Mouse (Mus musculus) forebrain, embryonic 10.5 days (tissue): ENCODE measurements at regions not wholly inside any gene's neighbourhood (a gene's known extent, or its start where the extent isn't known, plus 50 kb on each side); places are given as distances from the start of the nearest gene placed in this dataset.
"Not testable (repeated sequence)": the region's sequence is repeated elsewhere in the genome, so short reads cannot be mapped to it uniquely, and the experiment has no call there.

Experiments
- DNase-seq: peaks from one replicate; pipeline ENCODE4 v3.0.0-alpha.2; 2017; ENCODE audit warnings: low spot score; ENCODE audit errors: extremely low spot score
- H3K27ac ChIP-seq: fragments of 300-500 bp; sonication (generic); 2 replicates; pipeline ENCODE4 v1.5.1; 2016; ENCODE audit warnings: mild to moderate bottlenecking
- H3K27me3 ChIP-seq: fragments of 300-500 bp; sonication (generic); 2 replicates; pipeline ENCODE4 v1.6.1; 2016; ENCODE audit warnings: mild to moderate bottlenecking; ENCODE audit not compliant: poor library complexity, severe bottlenecking
- H3K36me3 ChIP-seq: fragments of 300-500 bp; sonication (generic); replicated peaks from 2 replicates; pipeline ENCODE4 v1.6.1; 2016; ENCODE audit warnings: mild to moderate bottlenecking, moderate library complexity
- H3K4me1 ChIP-seq: fragments of 300-500 bp; sonication (generic); 2 replicates; pipeline ENCODE4 v1.6.1; 2016
- H3K4me3 ChIP-seq: fragments of 300-500 bp; sonication (generic); 2 replicates; pipeline ENCODE4 v1.5.1; 2016; ENCODE audit warnings: mild to moderate bottlenecking, moderate library complexity
- H3K9me3 ChIP-seq: fragments of 300-500 bp; sonication (generic); 2 replicates; pipeline ENCODE4 v1.6.1; 2016; ENCODE audit warnings: mild to moderate bottlenecking, moderate library complexity
- WGBS: fragments of 180-500 bp; shearing (Covaris S2); methylation state at CpG from one replicate; pipeline ENCODE4 v1.1.7; 2016; 5-methylcytosine and 5-hydroxymethylcytosine counted together

DNA sequence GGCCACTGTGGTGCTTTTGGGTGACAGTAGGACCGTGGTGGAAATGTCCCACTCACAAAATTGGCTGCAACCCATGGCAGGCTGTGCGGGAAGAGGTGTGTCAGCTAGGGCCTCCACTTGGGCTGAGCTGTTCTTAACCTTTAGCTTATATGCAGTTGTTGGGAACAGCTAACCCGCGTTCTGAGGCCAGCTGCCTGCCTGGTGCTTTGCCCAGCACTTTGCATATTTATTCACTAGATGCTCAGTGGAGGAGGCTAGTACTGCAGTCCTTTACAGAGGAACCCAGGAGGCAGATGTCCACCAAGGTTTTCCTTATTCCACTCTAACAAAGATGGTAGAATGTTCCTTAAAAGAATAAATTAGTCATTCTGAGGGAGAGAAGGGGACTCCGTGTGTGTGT is 101.3 kb downstream of the Sox2 start:
- Histone ChIP-seq H3K27ac (no peak overlapping the region), H3K4me1 (peaks cover 8% of the 10 kb centered on the region), H3K27me3 (no peaks in the 10 kb centered on the region), H3K9me3 (no peaks in the 10 kb centered on the region; the same call in 1 of the 2 replicates), H3K36me3 (no peaks in the 10 kb centered on the region), H3K4me3 (no peak overlapping the region)
- DNase-seq, result no peak
- 79% methylated on average over 5 of the region's 5 CpGs for WGBS

- Histone ChIP-seq H3K36me3 (no peaks in the 10 kb centered on the region), H3K4me3 (no peak overlapping the region), H3K27me3 (no peaks in the 10 kb centered on the region), H3K9me3 (no peaks in the 10 kb centered on the region; the same call in 1 of the 2 replicates), H3K4me1 (peaks cover 14% of the 10 kb centered on the region), H3K27ac (no peak overlapping the region)
- 79% methylated on average over 8 of the region's 8 CpGs for WGBS
- DNase-seq, result no peak
Measured at GRCm38 (mm10) chr3:34753557-34753956, 103.4 kb downstream of the Sox2 start.

DNA sequence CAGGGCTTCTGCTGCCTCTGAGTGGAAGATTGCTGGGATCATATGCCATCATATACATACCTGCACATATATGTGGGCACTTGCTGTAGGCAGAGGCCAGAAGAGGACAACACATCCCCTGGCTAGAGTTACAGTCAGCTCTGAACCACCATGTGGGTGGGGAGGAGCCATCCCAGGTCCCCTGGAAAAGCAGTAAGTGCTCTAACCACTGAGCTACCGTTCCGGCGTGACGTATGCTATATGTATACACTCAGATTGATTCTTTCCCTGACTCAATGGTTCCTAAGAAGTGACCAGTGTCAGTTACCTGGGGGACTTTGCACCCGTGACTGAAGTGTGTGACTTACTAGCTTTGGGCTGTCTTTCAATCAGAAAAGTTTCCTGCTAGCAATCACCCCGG is 104.6 kb downstream of the Sox2 start:
- Histone ChIP-seq H3K27me3 (no peaks in the 10 kb centered on the region), H3K27ac (no peak overlapping the region), H3K4me3 (no peak overlapping the region), H3K4me1 (peaks cover 14% of the 10 kb centered on the region), H3K36me3 (no peaks in the 10 kb centered on the region), H3K9me3 (peaks cover 1% of the 10 kb centered on the region; the same call in 1 of the 2 replicates)
- no peak for DNase-seq
- WGBS, result 94% methylated on average over 6 of the region's 6 CpGs

GRCm38 (mm10) chr3:34755282-34755681 is 105.1 kb downstream of the Sox2 start:
- H3K4me1 ChIP-seq, result peaks cover 12% of the 10 kb centered on the region
- not testable (repeated sequence) for DNase-seq, H3K4me3 ChIP-seq, H3K27me3 ChIP-seq, H3K9me3 ChIP-seq, H3K36me3 ChIP-seq, H3K27ac ChIP-seq
- WGBS, result 97% methylated on average over 5 of the region's 5 CpGs

- peaks cover 12% of the 10 kb centered on the region for H3K4me1 ChIP-seq
- no peaks in the 10 kb centered on the region for H3K36me3 ChIP-seq
- peaks cover 3% of the 10 kb centered on the region; the same call in 1 of the 2 replicates for H3K9me3 ChIP-seq
- no peak for DNase-seq
- H3K4me3 ChIP-seq, result no peak overlapping the region
- no peak overlapping the region for H3K27ac ChIP-seq
- WGBS, result 28% methylated on average over 7 of the region's 7 CpGs
- H3K27me3 ChIP-seq, result no peaks in the 10 kb centered on the region
Measured at GRCm38 (mm10) chr3:34756632-34757031, 106.4 kb downstream of the Sox2 start.

- peaks cover 3% of the 10 kb centered on the region; the same call in 1 of the 2 replicates for H3K9me3 ChIP-seq
- H3K4me3 ChIP-seq, result no peak overlapping the region
- no peaks in the 10 kb centered on the region for H3K36me3 ChIP-seq
- H3K4me1 ChIP-seq, result peaks cover 12% of the 10 kb centered on the region
- H3K27me3 ChIP-seq, result no peaks in the 10 kb centered on the region
- DNase-seq, result no peak
- WGBS, result 73% methylated on average over 6 of the region's 6 CpGs
- no peak overlapping the region for H3K27ac ChIP-seq
Measured at GRCm38 (mm10) chr3:34757130-34757529, 106.9 kb downstream of the Sox2 start.

DNA sequence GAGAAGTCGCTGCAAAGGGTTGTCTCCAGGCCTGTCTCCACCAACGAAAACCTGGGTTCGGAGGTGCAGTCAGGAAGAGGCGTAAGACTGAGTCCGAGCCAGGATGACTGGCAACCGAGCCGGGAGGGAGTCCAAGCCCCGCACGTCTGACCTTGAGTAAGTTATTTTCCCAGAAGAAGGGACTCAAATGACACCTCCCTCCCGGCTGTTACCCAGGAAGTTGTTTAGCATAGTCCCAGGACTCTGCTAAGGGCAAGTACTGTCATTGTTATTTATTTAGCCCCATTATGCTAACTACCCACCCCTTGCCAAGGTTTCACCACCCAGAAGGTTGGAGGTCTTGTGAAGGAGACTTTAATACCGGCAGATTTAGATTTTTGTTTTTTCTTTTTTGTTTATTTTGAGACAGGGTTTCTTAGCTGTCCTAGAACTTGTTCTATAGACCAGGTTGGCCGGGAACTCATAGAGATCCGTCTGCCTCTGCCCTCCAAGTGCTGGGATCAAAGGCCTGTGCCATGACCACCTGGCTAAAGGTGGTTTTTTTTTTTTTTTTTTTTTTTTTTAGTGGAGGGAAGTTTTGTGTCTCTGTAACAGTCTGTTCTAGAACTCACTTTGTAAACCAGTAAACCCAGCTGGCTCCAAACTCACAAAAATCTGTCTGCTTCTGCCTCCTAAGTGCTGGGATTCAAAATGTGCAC is 107.8 kb downstream of the Sox2 start:
- DNase-seq, result no peak
- Histone ChIP-seq H3K9me3 (peaks cover 3% of the 10 kb centered on the region; the same call in 1 of the 2 replicates), H3K36me3 (no peaks in the 10 kb centered on the region), H3K4me1 (peaks cover 12% of the 10 kb centered on the region), H3K4me3 (no peak overlapping the region), H3K27me3 (no peaks in the 10 kb centered on the region), H3K27ac (no peak overlapping the region)
- 54% methylated on average over 13 of the region's 13 CpGs for WGBS

- Histone ChIP-seq H3K27me3 (no peaks in the 10 kb centered on the region), H3K27ac (no peak overlapping the region), H3K4me1 (peaks cover 12% of the 10 kb centered on the region), H3K4me3 (no peak overlapping the region), H3K36me3 (no peaks in the 10 kb centered on the region), H3K9me3 (peaks cover 3% of the 10 kb centered on the region; the same call in 1 of the 2 replicates)
- 82% methylated on average over 19 of the region's 19 CpGs for WGBS
- DNase-seq, result no peak
Measured at GRCm38 (mm10) chr3:34759942-34760640, 109.9 kb downstream of the Sox2 start.

- 72% methylated on average over 7 of the region's 7 CpGs for WGBS
- H3K4me3 ChIP-seq, result no peak overlapping the region
Measured at GRCm38 (mm10) chr3:34761162-34761769, 111.1 kb downstream of the Sox2 start.

GRCm38 (mm10) chr3:34761783-34762182 is 111.6 kb downstream of the Sox2 start:
- peaks cover 4% of the 10 kb centered on the region for H3K4me1 ChIP-seq
- H3K9me3 ChIP-seq, result peaks cover 3% of the 10 kb centered on the region; the same call in 1 of the 2 replicates
- no peaks in the 10 kb centered on the region for H3K36me3 ChIP-seq
- no peak for DNase-seq
- no peak overlapping the region for H3K4me3 ChIP-seq
- H3K27me3 ChIP-seq, result no peaks in the 10 kb centered on the region
- no peak overlapping the region for H3K27ac ChIP-seq
- 89% methylated on average over 4 of the region's 4 CpGs for WGBS

More at GRCm38 (mm10) chr3:34761162-34761769, 111.1 kb downstream of the Sox2 start:
- H3K27ac ChIP-seq, result no peak overlapping the region
- no peaks in the 10 kb centered on the region for H3K27me3 ChIP-seq
- no peaks in the 10 kb centered on the region for H3K36me3 ChIP-seq
- peaks cover 3% of the 10 kb centered on the region; the same call in 1 of the 2 replicates for H3K9me3 ChIP-seq
- peaks cover 9% of the 10 kb centered on the region for H3K4me1 ChIP-seq
- DNase-seq, result no peak

DNA sequence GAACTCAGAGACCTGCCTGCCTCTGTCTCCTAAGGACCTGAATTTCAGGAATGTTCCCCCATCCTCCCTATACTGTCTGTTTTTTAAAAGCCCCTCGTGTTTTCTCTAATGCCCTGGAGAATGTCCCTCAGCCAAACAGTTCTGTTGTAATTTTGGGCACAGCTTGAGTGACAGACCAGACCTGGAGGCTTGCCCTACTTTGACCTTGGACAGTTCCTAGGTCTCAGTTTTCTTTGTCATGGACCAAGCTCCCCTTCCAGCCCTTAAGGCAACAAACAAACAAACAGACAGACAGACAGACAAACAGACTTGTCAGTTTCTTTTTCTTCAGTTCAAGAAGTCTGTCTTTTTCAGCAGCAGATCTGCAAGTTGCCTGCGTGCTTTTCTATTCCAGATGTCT is 114.4 kb downstream of the Sox2 start:
- H3K27ac ChIP-seq, result no peak overlapping the region
- H3K4me1 ChIP-seq, result no peaks in the 10 kb centered on the region; the same call in 1 of the 2 replicates
- H3K36me3 ChIP-seq, result no peaks in the 10 kb centered on the region
- H3K27me3 ChIP-seq, result no peaks in the 10 kb centered on the region
- WGBS, result 73% methylated on average over 2 of the region's 2 CpGs
- DNase-seq, result no peak
- no peak overlapping the region for H3K4me3 ChIP-seq
- H3K9me3 ChIP-seq, result peaks cover 3% of the 10 kb centered on the region; the same call in 1 of the 2 replicates

GRCm38 (mm10) chr3:34765151-34765550 is 114.9 kb downstream of the Sox2 start:
- 90% methylated on average over 6 of the region's 6 CpGs for whole genome bisulfite sequencing
- H3K27ac ChIP-seq, result no peak overlapping the region
- H3K9me3 ChIP-seq, result no peaks in the 10 kb centered on the region; the same call in 1 of the 2 replicates
- no peaks in the 10 kb centered on the region for H3K27me3 ChIP-seq
- DNase-seq, result no peak
- H3K36me3 ChIP-seq, result no peaks in the 10 kb centered on the region
- H3K4me1 ChIP-seq, result peaks cover 4% of the 10 kb centered on the region
- H3K4me3 ChIP-seq, result no peak overlapping the region

DNA sequence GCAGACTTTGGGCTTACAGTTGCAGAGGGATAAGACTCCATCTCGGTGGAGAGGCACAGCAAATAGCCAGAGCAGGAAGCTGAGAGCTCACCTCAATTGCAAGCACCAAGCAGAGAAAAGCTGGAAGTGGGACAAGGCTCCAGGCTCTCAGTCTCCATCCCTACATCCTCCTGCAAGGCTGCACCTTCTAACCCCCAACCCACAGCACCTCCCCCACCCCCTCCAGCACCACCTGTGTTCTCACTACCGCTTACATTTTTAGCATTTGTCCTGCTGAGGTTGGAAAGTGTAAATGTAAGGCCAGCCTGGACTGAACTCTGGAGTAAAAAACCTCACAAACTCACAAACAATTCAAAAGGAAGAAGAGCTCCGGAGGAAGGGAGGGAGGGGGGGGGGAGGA is 119.6 kb downstream of the Sox2 start:
- peaks cover 6% of the 10 kb centered on the region; the same call in 1 of the 2 replicates for H3K27me3 ChIP-seq
- no peaks in the 10 kb centered on the region for H3K9me3 ChIP-seq
- no peak for DNase-seq
- no peak overlapping the region for H3K4me3 ChIP-seq
- no peak overlapping the region; the same call in 1 of the 2 replicates for H3K27ac ChIP-seq
- 39% methylated on average over 2 of the region's 3 CpGs for WGBS
- H3K4me1 ChIP-seq, result peaks cover 12% of the 10 kb centered on the region
- H3K36me3 ChIP-seq, result no peaks in the 10 kb centered on the region
